Mouse (Mus musculus) layer of hippocampus, adult 18-20 months (tissue): ENCODE results near the gene Ccdc61. TPM values are rescaled to one million over a fixed set of nuclear protein-coding genes. Genes with fewer than 3 reads are reported as not detected.

Experiments used
- DNase-seq, 2 experiments: peaks; one replicate each; pipeline ENCODE4 v3.0.0; 2022; ENCODE audit warnings: low spot score in 2 of 2
- total RNA-seq, 2 experiments: library from RNA; stranded (reverse); gene quantifications; 2 replicates each; pipeline ENCODE4 v1.2.3; 2021

Ccdc61 gene
- total RNA-seq, 2 experiments from 2014 or later, result 10.4 to 10.9 TPM

GRCm38 (mm10) chr7:18862801-18863200, 47.4 kb downstream of the Ccdc61 start:
- no peak for DNase-seq

GRCm38 (mm10) chr7:18858310-18858916, 51.8 kb downstream of the Ccdc61 start:
- no peak for DNase-seq

GRCm38 (mm10) chr7:18848395-18848794, 61.8 kb downstream of the Ccdc61 start:
- no peak for DNase-seq

- no peak for DNase-seq
These were observed 65.4 kb downstream of the Ccdc61 start for GRCm38 (mm10) chr7:18844811-18845210.

GRCm38 (mm10) chr7:18841174-18841567, 69.0 kb downstream of the Ccdc61 start:
- no peak for DNase-seq

Other genes starting within 250 kb of the Ccdc61 start
- not detected for gene Psg20, start 224.2 kb downstream of the Ccdc61 start, total RNA-seq
- not detected for gene Psg22, start 192.3 kb downstream of the Ccdc61 start, total RNA-seq
- not detected for gene Psg19, start 111.9 kb downstream of the Ccdc61 start, total RNA-seq
- gene Psg17, start 88.8 kb downstream of the Ccdc61 start, total RNA-seq, result not detected
- gene Mill2, start 70.4 kb downstream of the Ccdc61 start, total RNA-seq, result 1 to 10 TPM; 1.3 to 2.2 TPM
- 10 to 100 TPM; 15.5 to 23.3 TPM for gene Pglyrp1, start 39.1 kb downstream of the Ccdc61 start, total RNA-seq
- gene Nova2, start 15.5 kb upstream of the Ccdc61 start, total RNA-seq, result 10 to 100 TPM; 76.3 to 79.4 TPM
- gene Nanos2, start 77.0 kb upstream of the Ccdc61 start, total RNA-seq, result under 1 TPM; 0.20 to 0.40 TPM
- gene Mypop, start 80.8 kb upstream of the Ccdc61 start, total RNA-seq, result 10 to 100 TPM; 50.1 to 50.7 TPM
- 10 to 100 TPM; 53.8 to 57.2 TPM for gene Irf2bp1, start 93.6 kb upstream of the Ccdc61 start, total RNA-seq
- not detected for gene Foxa3, start 113.1 kb upstream of the Ccdc61 start, total RNA-seq
- gene Sympk, start 114.0 kb upstream of the Ccdc61 start, total RNA-seq, result 100 to 1,000 TPM; 118 to 123 TPM
- not detected for gene Rsph6a, start 144.3 kb upstream of the Ccdc61 start, total RNA-seq
- gene Dmwd, start 165.8 kb upstream of the Ccdc61 start, total RNA-seq, result 100 to 1,000 TPM; 142 to 148 TPM
- gene Dmpk, start 173.4 kb upstream of the Ccdc61 start, total RNA-seq, result 10 to 100 TPM; 30.2 to 43.1 TPM
- 1 to 10 TPM; 2.0 to 2.6 TPM for gene Six5, start 184.2 kb upstream of the Ccdc61 start, total RNA-seq
- gene Gm4969, start 208.0 kb upstream of the Ccdc61 start, total RNA-seq, result under 1 TPM in 1 of 2 experiments, not detected in 1; 0.27 TPM
- gene Fbxo46, start 209.4 kb upstream of the Ccdc61 start, total RNA-seq, result 10 to 100 TPM; 15.0 to 15.4 TPM
- 10 to 100 TPM; 17.1 to 18.7 TPM for gene Qpctl, start 238.9 kb upstream of the Ccdc61 start, total RNA-seq
- gene Snrpd2, start 239.3 kb upstream of the Ccdc61 start, total RNA-seq, result 10 to 100 TPM; 79.7 to 82.8 TPM